Mouse (Mus musculus) spleen, adult 18-20 months (tissue): Measurements from ENCODE around the gene Olfr1474.
"Not testable (repeated sequence)": the region's sequence is repeated elsewhere in the genome, so short reads cannot be mapped to it uniquely, and the experiment has no call there.

ENCODE experiments used
- DNase-seq, 2 experiments: peaks; one replicate each; pipeline ENCODE4 v3.0.0; 2022; ENCODE audit warnings: mixed read lengths in 2 of 2

The Olfr1474 gene

DNA sequence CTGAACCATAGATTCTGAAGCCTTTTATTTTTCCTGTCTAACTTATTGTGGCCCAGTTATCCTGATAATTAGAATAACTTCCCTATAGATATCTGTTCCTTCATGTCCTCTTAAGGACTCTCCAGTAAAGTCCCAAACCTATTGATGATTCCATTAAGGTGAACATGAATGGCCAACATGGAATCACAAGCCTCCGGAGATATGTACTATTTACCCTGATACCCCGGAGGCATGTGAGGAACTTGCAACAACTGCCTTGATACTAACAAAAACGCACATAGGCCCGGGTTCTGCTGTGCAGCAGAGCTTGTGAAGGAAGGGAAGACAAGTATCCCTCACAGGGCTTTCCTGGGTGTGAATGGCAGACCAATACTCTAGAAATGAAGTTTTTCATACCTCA lies at the start of gene Olfr1474:
Olfr1474 (plus strand) TSS at position 301 of the 400 bp plus-strand sequence.
- DNase-seq: not testable (repeated sequence)

DNA sequence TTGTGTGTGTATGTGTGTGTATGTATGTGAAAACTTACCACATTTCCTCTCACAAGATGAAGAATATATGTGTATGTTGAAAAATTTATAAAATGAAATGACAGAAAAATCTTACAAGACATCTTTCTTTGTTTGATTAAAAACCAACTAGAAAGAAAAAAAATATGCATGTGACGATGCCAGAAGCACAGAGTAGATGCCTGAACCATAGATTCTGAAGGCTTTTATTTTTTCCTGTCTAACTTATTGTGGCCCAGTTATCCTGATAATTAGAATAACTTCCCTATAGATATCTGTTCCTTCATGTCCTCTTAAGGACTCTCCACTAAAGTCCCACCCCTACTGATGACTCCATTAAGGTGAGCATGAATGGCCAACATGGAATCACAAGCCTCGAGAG lies 26.3 kb upstream of the Olfr1474 start, which contains the start of gene Olfr1471:
Olfr1471 (plus strand) TSS at position 301 of the 400 bp plus-strand sequence.
- DNase-seq: not testable (repeated sequence)

DNA sequence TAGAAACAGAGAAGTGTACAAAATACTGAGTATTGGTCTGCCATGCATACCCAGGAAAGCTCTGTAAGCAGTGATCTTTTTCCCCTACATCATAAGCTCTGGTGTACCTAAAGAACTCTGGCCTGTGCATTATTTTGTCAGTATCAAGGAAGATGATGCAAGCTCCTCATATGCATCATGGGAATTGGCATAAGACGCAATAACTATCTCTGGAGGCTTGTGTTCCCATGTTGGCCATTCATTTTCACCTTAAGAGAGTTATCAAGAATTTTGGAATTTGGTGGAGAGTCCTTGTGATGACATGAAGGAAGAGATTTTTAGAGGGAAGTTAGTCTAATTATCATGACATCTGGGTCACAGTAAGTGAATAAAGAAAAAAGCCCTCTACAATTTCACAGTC lies 13.4 kb upstream of the Olfr1474 start, which contains the start of gene Olfr1472:
Olfr1472 (minus strand) TSS at position 101 of the 400 bp plus-strand sequence.
- no peak for DNase-seq

DNA sequence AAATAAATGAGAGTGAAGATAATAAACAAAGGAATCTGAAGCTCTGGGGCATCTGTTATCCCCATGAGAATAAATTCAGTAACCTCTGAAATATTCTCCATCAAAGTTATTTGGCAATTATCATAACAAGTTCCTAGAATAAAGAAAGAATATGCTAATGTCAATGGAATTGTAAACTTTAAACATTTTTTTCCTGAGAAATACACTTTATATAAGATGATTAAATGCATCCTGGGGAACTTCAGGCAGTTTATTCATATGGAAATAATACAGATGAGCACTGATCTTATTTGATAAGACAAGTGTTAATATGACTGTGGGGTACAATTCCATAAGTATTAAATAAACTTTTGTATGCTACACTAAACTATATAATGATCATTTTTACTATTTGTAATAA lies 10.7 kb downstream of the Olfr1474 start, which contains the start of gene Olfr1475:
Olfr1475 (minus strand) TSS at position 101 of the 400 bp plus-strand sequence.
- DNase-seq: no peak

DNA sequence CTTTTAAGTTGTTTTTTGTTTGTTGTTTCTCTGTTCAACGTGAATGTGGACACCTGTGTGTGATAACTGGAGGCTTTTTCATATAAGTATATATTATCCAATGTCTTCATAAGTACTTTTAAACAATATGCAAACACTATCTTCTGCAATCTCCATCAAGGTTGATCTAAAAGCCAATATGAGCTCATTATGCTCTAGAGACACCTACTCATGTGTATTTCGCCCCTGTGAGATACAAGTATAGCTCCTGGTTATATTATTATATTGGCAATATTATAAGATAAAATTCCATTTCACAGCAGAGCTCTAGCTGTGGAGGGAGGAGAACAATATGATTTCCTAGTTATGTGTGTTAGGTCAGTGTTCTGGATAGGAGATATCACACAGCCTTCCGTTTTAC lies 30.9 kb downstream of the Olfr1474 start, which contains the start of gene Olfr1477:
Olfr1477 (plus strand) TSS at position 301 of the 400 bp plus-strand sequence.
- no peak for DNase-seq
